Mouse (Mus musculus): ENCODE data around the gene Tfpt. TPM values are rescaled to one million over a fixed set of nuclear protein-coding genes. Genes with fewer than 3 reads are reported as not detected.
"Not testable (repeated sequence)": the region's sequence is repeated elsewhere in the genome, so short reads cannot be mapped to it uniquely, and the experiment has no call there.

Gene Tfpt
- total RNA-seq, 2 experiments from 2014 or later = 24.1 to 26.4 TPM

- DNase-seq = peak; percentile 90
Observed at GRCm38 (mm10) chr7:3617242-3617995, 12.3 kb downstream of the Tfpt start, which contains the start of gene Ndufa3. Gene Ndufa3 (plus strand): TSS chr7:3617373.

DNA sequence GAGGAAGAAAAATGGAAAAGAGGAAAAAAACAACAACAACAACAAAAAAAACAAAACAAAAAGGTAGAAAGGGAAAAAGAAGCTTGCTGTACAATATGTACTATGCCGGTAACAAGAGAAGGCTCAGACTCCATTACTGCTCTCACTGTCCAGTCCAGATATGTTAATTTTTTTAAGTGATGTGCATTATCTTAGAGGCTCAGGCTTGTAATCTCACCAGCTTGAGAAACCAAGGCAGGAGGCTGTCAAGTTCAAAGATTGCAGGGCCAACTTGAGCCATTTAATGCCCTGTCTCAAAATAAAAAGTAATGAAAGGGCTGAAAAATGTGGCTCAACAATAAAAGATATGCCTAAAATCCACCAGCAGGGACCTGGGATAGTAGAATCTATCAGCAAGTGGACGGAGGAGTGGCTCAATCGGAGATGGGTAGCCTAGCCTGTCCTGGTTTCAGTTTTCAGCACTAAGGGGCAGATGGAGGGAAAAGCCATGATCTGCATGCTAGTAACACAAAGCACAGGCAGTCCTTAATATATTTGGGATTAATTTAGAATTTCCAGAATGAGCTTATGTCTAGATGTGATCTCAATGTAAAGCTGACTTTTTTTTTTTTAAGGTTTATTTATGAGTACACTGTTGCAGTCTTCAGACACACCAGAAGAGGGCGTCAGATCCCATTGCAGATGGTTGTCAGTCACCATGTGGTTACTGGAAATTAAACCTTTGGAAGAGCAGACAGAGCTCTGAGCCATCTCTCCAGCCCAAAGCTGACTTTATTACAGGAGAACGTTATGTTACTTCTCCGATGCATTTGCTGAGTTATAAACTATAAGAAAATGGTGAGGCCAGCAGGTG lies 13.1 kb downstream of the Tfpt start:
- no peak for DNase-seq

- no peak for DNase-seq
Observed at GRCm38 (mm10) chr7:3616057-3616388, 13.7 kb downstream of the Tfpt start, which contains the start of gene Oscar. Gene Oscar (minus strand): TSS chr7:3616157.

- no peak for DNase-seq
Observed at GRCm38 (mm10) chr7:3614021-3614420, 15.7 kb downstream of the Tfpt start.

GRCm38 (mm10) chr7:3611006-3611405 lies 18.7 kb downstream of the Tfpt start:
- DNase-seq = no peak

GRCm38 (mm10) chr7:3610437-3610836 lies 19.3 kb downstream of the Tfpt start:
- no peak for DNase-seq

- DNase-seq = peak; percentile 80
Observed at GRCm38 (mm10) chr7:3609082-3609481, 20.6 kb downstream of the Tfpt start.

DNA sequence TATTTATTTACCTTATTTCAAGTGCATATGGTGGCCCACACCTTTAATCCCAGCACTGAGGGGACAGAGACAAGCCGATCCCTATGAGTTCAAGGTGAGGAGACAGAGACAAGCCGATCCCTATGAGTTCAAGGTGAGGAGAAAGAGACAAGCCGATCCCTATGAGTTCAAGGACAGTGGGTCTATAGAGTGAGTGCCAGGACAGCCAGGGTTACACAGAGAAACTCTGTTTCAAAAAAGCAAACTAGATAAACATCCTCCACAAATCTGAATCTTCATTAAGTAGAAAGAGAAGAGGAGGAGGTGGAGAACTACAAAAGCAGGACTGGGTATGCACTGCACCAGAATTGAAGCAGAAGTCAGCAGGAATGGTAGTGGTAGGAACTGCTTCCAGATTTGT lies 21.1 kb downstream of the Tfpt start:
- no peak for DNase-seq

GRCm38 (mm10) chr7:3607391-3607790 lies 22.3 kb downstream of the Tfpt start:
- no peak for DNase-seq

- DNase-seq = peak; percentile 32
Observed at GRCm38 (mm10) chr7:3606798-3607197, 22.9 kb downstream of the Tfpt start.

DNA sequence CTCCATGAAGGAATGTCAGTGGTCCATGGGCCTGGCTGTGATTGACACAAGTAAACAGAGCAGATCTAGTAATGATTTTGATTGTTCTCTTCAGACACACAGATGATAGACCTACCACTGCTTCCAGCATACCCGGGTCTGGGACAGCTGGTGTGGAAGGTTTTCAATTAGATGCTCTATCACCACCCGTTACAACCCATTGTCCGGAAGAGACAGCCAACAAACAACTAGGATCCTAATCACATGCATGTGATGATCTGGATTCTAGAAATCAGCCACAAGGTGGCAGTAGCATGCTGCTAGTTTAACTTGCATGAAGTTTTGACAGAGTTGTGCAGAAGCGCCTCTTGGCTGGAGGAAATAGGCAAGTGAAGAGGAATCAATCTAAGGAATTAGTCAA lies 28.6 kb downstream of the Tfpt start:
- peak; percentile 81 for DNase-seq

- not testable (repeated sequence) for DNase-seq
Observed at GRCm38 (mm10) chr7:3597755-3598154, 32.0 kb downstream of the Tfpt start.

- peak; percentile 45 for DNase-seq
Observed at GRCm38 (mm10) chr7:3595146-3595545, 34.6 kb downstream of the Tfpt start.

- DNase-seq = no peak
Observed at GRCm38 (mm10) chr7:3594686-3595085, 35.0 kb downstream of the Tfpt start.

DNA sequence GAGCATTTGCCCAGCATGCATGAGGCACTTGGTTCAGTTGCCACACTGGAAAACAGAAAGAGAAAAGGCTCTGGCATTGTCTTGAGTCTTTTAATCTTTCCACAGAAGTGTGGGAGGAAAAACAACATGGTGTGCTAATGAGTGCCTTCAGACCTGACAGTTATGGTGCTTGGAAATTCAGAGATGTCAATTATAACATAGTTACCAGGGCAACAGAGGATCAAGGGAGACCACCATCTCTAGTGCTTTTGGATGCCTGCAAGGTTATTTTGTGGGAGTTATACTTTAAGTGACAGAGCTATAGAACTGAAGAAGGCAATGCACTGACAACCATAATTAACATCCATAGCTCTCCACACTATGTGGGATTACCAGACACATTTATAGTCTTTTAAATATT lies 35.9 kb downstream of the Tfpt start:
- no peak for DNase-seq

- DNase-seq = no peak
Observed at GRCm38 (mm10) chr7:3591534-3591933, 38.2 kb downstream of the Tfpt start.

DNA sequence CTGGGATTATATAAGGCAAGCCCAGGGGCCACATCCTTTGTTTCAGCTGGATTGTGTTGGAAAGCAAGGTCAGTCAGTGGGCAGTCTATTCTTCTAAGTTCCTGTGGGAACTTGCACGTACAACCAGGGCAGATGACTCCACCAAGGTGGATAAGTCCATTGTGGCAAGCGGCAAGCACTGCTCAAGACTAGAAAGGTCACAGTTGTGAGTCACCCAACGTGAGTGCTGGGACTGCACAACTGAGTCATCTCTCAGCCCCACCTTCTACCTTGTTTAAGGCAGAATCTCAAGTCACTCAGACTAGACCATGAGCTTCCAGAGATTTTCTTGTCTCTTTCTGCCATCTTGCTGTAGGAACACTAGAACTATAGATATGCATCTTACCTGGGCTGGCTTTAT lies 39.2 kb downstream of the Tfpt start:
- DNase-seq = no peak

- DNase-seq = no peak
Observed at GRCm38 (mm10) chr7:3587292-3587691, 42.4 kb downstream of the Tfpt start.

DNA sequence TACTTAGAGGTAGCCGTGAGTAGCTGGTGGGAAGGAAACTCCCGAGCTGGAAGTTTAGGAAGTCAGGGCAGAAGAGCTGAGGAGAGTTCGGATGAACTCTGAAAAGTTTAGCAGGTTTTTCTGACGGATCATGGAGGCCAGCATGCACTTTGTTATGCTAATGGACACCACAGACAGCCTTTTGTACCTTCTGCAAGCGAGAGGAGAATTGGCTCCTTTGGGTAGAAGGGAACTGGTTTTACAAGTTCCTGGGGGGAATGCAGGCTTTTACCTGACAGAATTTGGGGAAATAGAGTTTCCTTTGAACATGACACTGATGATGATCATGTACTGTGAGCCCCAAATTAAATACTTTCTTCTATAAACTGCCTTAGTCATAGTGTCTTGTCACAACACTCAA lies 43.5 kb downstream of the Tfpt start:
- no peak for DNase-seq

DNA sequence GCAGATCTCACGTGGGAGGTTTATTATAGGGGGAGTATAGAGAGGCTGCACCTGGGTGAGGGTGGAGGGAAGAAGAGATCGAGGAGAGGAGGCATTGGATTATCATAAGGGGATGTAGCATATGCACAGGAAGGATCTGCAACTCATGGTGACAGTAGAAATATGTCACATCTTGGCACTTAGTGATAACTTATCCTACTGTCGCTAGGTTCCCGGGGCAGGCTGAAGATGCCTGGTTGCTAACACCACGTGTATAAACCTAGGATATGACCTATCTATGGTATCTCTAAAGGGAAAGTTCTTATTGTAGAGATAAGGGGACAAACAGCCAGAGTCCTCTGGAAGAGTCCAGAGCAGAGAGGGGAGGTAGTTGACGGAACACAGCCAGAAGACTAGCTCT lies 44.0 kb downstream of the Tfpt start:
- no peak for DNase-seq

DNA sequence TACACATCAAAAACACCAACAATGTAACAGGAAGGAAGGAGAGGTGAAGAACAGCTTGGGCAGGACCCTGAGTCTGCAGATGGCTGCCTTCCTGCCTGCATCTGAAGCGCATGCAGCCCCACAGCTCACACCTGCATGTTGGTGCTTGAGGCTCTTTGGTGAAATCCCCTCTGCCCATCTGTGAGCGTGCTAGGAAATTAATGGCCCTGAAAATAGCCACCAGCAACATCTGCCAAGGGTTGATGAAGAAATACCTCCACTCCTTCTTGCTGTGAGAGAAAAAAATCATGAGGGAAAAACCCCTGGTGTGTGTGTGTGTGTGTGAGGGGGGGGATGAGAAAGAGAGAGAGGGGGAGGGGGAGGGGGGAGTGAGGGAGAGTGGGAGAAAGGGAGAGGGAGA lies 49.7 kb downstream of the Tfpt start:
- DNase-seq = no peak

- no peak for DNase-seq
Observed at GRCm38 (mm10) chr7:3578952-3579546, 50.7 kb downstream of the Tfpt start.

- DNase-seq = no peak
Observed at GRCm38 (mm10) chr7:3578196-3578595, 51.5 kb downstream of the Tfpt start.
